Mouse (Mus musculus): ENCODE results near the gene Sez6l.

GRCm38 (mm10) chr5:112481946-112482410 is 95.0 kb downstream of the Sez6l start:
- TF ChIP-seq CTCF (IDR thresholded peaks at IDR 0.05; ENCODE audit: borderline replicate concordance, insufficient read depth, low read length) (no peak), POLR2A (IDR thresholded peaks at IDR 0.05; ENCODE audit: low read depth, low read length) (no peak)
